Mouse (Mus musculus) kidney, embryonic 16.5 days (tissue): ENCODE results near the gene Lmod3. TPM values are rescaled to one million over a fixed set of nuclear protein-coding genes. Genes with fewer than 3 reads are reported as not detected.

Source experiments
- ATAC-seq: fragments of 200-750 bp; cut with Nextera tagmentation; 2 replicates; pipeline ENCODE4 v1.8.0; 2017; ENCODE audit warnings: moderate TSS enrichment; ENCODE audit not compliant: low FRiP score, low TSS enrichment
- H3K27ac ChIP-seq: fragments of 300-500 bp; sonication (generic); 2 replicates; pipeline ENCODE4 v1.5.1; 2014; ENCODE audit warnings: low read length
- H3K27me3 ChIP-seq: fragments of 300-500 bp; sonication (generic); 2 replicates; pipeline ENCODE4 v1.6.1; 2014; ENCODE audit warnings: low read length, control low read depth, mixed read lengths; ENCODE audit not compliant: insufficient read depth
- H3K36me3 ChIP-seq: fragments of 300-500 bp; sonication (generic); 2 replicates; pipeline ENCODE4 v1.6.1; 2014; ENCODE audit warnings: low read length, control low read depth, mixed read lengths; ENCODE audit not compliant: insufficient read depth
- H3K4me1 ChIP-seq: fragments of 300-500 bp; sonication (generic); 2 replicates; pipeline ENCODE4 v1.6.1; 2014; ENCODE audit warnings: low read length, control low read depth, mixed read lengths; ENCODE audit not compliant: insufficient read depth
- H3K4me2 ChIP-seq: fragments of 300-500 bp; sonication (generic); replicated peaks from 2 replicates; pipeline ENCODE4 v1.6.1; 2014; ENCODE audit warnings: low read depth, low read length
- H3K4me3 ChIP-seq: fragments of 300-500 bp; sonication (generic); 2 replicates; pipeline ENCODE4 v1.5.1; 2014; ENCODE audit warnings: mild to moderate bottlenecking, low read length
- H3K9ac ChIP-seq: fragments of 300-500 bp; sonication (generic); replicated peaks from 2 replicates; pipeline ENCODE4 v1.6.1; 2014; ENCODE audit warnings: low read length
- H3K9me3 ChIP-seq: fragments of 300-500 bp; sonication (generic); 2 replicates; pipeline ENCODE4 v1.6.1; 2016; ENCODE audit warnings: low read length, control low read depth
- WGBS: fragments of 180-500 bp; shearing (Covaris S2); extraction: QIAGEN DNeasy Blood & Tissue Kit; methylation state at CpG from one replicate; pipeline ENCODE4 v1.1.7; 2014; 5-methylcytosine and 5-hydroxymethylcytosine counted together
- polyA plus RNA-seq: library from polyadenylated mRNA; unstranded; fragments of >200 nt; fragmentation: Nextera tagmentation; extraction: Ambion mirVana; gene quantifications from 2 replicates; pipeline ENCODE4 v1.2.1, GENCODE M21; 2015

The Lmod3 gene
- polyA plus RNA-seq, 1 experiment from 2014 or later, result 0.52 TPM

- no peak overlapping the region for H3K4me3 ChIP-seq
- H3K36me3 ChIP-seq, result no peaks in the 10 kb centered on the region
- H3K9me3 ChIP-seq, result no peaks in the 10 kb centered on the region
- 0 out of 2 replicates have a peak, but pooled peaks cover 5% of the 10 kb centered on the region for H3K27me3 ChIP-seq
- WGBS, result 51% methylated on average over 5 of the region's 5 CpGs
- H3K9ac ChIP-seq, result no peak overlapping the region
- no peak for ATAC-seq
- H3K27ac ChIP-seq, result no peak overlapping the region
- no peak overlapping the region for H3K4me2 ChIP-seq
- H3K4me1 ChIP-seq, result peaks cover 14% of the 10 kb centered on the region
Observed at GRCm38 (mm10) chr6:97276890-97277497, 24.4 kb upstream of the Lmod3 start.

- Histone ChIP-seq H3K4me1 (peaks cover 14% of the 10 kb centered on the region), H3K9ac (no peak overlapping the region), H3K9me3 (no peaks in the 10 kb centered on the region), H3K27ac (no peak overlapping the region), H3K4me2 (no peak overlapping the region), H3K27me3 (0 out of 2 replicates have a peak, but pooled peaks cover 5% of the 10 kb centered on the region), H3K4me3 (no peak overlapping the region), H3K36me3 (no peaks in the 10 kb centered on the region)
- ATAC-seq, result no peak
- 46% methylated on average over 3 of the region's 4 CpGs for WGBS
Observed at GRCm38 (mm10) chr6:97276366-97276765, 23.8 kb upstream of the Lmod3 start.

- H3K27ac ChIP-seq, result no peak overlapping the region
- no peak for ATAC-seq
- 0 out of 2 replicates have a peak, but pooled peaks cover 5% of the 10 kb centered on the region for H3K27me3 ChIP-seq
- WGBS, result 41% methylated on average over 4 of the region's 4 CpGs
- no peak overlapping the region for H3K9ac ChIP-seq
- H3K36me3 ChIP-seq, result no peaks in the 10 kb centered on the region
- no peak overlapping the region for H3K4me3 ChIP-seq
- peaks cover 14% of the 10 kb centered on the region for H3K4me1 ChIP-seq
- no peaks in the 10 kb centered on the region for H3K9me3 ChIP-seq
- H3K4me2 ChIP-seq, result no peak overlapping the region
Observed at GRCm38 (mm10) chr6:97275760-97276159, 23.2 kb upstream of the Lmod3 start.

DNA sequence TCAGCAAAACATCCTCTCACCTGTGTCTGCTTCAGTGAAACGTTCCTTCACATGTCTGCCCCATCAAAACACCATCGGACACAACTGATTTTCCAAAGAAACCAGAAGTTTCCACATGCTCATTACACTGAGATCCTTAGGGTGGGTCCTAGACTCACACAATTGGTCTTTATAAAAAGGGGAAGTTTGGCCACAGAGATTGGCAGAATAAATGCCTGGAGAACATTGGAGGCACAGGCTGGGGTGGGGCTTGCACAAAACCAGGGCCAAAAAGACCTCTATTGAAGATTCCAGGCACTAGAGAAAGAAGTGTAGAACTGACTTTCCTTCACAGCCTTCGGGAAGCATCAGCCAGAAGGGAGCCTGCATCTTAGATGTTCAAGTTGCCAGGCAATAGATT lies 21.2 kb upstream of the Lmod3 start:
- Histone ChIP-seq H3K4me2 (no peak overlapping the region), H3K9me3 (no peaks in the 10 kb centered on the region), H3K27me3 (0 out of 2 replicates have a peak, but pooled peaks cover 5% of the 10 kb centered on the region), H3K9ac (no peak overlapping the region), H3K36me3 (no peaks in the 10 kb centered on the region), H3K27ac (no peak overlapping the region), H3K4me3 (no peak overlapping the region), H3K4me1 (peaks cover 13% of the 10 kb centered on the region)
- ATAC-seq, result no peak
- 92% methylated on average over 3 of the region's 3 CpGs for WGBS

DNA sequence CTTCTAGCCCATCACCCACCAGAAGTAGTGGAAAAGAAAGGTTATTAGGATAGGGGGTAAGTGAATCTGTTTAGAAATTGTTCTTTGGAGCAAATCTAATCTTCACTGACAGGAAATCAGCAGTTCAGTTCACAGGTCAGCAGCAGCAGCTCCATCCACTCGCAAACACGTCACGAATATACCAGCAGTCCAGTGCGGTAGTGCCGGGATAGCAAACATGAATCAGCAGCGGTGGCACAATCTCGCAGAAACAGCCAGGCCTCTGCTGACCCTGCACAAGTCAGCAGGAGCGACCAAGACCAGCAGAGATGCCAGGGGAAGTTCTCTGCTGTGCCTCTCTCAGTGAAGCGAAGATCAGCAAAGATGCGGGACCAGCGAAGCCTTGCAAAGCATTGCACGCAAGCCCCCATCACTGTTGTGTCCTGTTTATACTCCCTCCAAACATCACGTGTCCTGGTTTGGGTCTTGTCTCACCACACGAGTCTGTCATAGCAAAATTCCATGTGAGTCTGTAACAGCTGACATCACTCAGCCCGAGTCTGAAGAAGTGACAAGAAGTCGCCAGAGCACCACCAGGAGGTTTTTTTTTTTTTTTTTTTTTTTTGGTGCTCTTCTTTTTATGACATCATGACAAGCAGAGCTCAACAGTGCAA lies 20.6 kb upstream of the Lmod3 start:
- no peak overlapping the region for H3K9ac ChIP-seq
- ATAC-seq, result no peak
- 78% methylated on average over 16 of the region's 16 CpGs for WGBS
- no peak overlapping the region for H3K4me2 ChIP-seq
- H3K27ac ChIP-seq, result no peak overlapping the region
- 0 out of 2 replicates have a peak, but pooled peaks cover 5% of the 10 kb centered on the region for H3K27me3 ChIP-seq
- no peaks in the 10 kb centered on the region for H3K9me3 ChIP-seq
- H3K4me3 ChIP-seq, result no peak overlapping the region
- peaks cover 7% of the 10 kb centered on the region for H3K4me1 ChIP-seq
- no peaks in the 10 kb centered on the region for H3K36me3 ChIP-seq

- ATAC-seq, result no peak
- no peak overlapping the region for H3K4me3 ChIP-seq
- 0 out of 2 replicates have a peak, but pooled peaks cover 5% of the 10 kb centered on the region for H3K27me3 ChIP-seq
- H3K4me2 ChIP-seq, result no peak overlapping the region
- H3K9ac ChIP-seq, result no peak overlapping the region
- H3K9me3 ChIP-seq, result no peaks in the 10 kb centered on the region
- H3K36me3 ChIP-seq, result no peaks in the 10 kb centered on the region
- 80% methylated on average over 2 of the region's 2 CpGs for WGBS
- no peak overlapping the region for H3K27ac ChIP-seq
- 0 out of 2 replicates have a peak, but pooled peaks cover 4% of the 10 kb centered on the region for H3K4me1 ChIP-seq
Observed at GRCm38 (mm10) chr6:97272349-97272748, 19.8 kb upstream of the Lmod3 start.

DNA sequence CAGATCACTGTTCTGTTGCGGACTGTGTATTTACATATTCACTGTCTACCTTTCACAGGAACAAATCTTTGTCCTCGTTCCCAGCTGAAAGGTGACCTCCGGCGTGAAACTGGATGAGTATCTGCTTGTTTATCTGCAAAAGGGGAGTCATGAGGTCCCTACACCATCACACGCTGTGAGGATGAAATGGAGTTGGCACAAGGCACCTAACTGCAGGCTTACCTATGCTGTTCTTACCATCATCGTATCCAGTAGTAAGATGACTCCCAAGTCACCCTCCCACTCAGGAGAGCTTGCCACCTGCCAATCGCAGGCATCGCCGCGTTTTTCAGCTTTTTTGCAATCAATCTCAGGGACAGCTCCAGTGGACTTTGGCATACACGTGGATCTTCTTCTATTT lies 17.0 kb upstream of the Lmod3 start:
- Histone ChIP-seq H3K4me3 (no peak overlapping the region), H3K4me2 (no peak overlapping the region), H3K9me3 (no peaks in the 10 kb centered on the region), H3K27ac (no peak overlapping the region), H3K9ac (no peak overlapping the region), H3K27me3 (no peaks in the 10 kb centered on the region), H3K4me1 (no peaks in the 10 kb centered on the region), H3K36me3 (no peaks in the 10 kb centered on the region)
- WGBS, result 72% methylated on average over 11 of the region's 11 CpGs
- no peak for ATAC-seq

GRCm38 (mm10) chr6:97267132-97267531 lies 14.6 kb upstream of the Lmod3 start:
- Histone ChIP-seq H3K4me1 (no peaks in the 10 kb centered on the region), H3K27me3 (no peaks in the 10 kb centered on the region), H3K27ac (no peak overlapping the region), H3K9me3 (no peaks in the 10 kb centered on the region), H3K4me2 (no peak overlapping the region), H3K36me3 (no peaks in the 10 kb centered on the region), H3K4me3 (no peak overlapping the region), H3K9ac (no peak overlapping the region)
- ATAC-seq, result no peak
- 72% methylated on average over 2 of the region's 2 CpGs for WGBS

- Histone ChIP-seq H3K4me2 (no peak overlapping the region), H3K36me3 (no peaks in the 10 kb centered on the region), H3K27ac (no peak overlapping the region), H3K9me3 (no peaks in the 10 kb centered on the region), H3K27me3 (no peaks in the 10 kb centered on the region), H3K9ac (no peak overlapping the region), H3K4me1 (no peaks in the 10 kb centered on the region), H3K4me3 (no peak overlapping the region)
- 55% methylated on average over 4 of the region's 4 CpGs for WGBS
- ATAC-seq, result no peak
Observed at GRCm38 (mm10) chr6:97266661-97267060, 14.1 kb upstream of the Lmod3 start.

DNA sequence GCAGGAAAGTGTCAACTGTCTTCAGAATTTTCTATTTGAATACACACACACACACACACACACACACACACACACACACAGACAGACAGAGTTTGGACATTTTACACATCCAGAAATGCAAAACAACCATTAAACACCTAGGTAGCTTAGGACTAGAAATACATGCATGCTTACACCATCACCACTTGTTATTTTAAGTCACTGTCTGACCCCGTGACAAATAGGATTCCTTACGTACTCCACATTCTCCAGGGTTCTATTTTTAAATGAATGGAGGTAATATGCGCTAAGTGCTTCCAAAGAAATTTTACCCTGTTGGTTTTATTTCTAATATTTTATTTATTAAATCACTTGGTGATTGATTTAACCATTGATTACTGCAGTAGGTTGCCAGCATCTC lies 13.1 kb upstream of the Lmod3 start:
- Histone ChIP-seq H3K9ac (no peak overlapping the region), H3K4me2 (no peak overlapping the region), H3K4me3 (no peak overlapping the region), H3K36me3 (no peaks in the 10 kb centered on the region), H3K9me3 (no peaks in the 10 kb centered on the region), H3K27me3 (no peaks in the 10 kb centered on the region), H3K4me1 (no peaks in the 10 kb centered on the region), H3K27ac (no peak overlapping the region)
- 65% methylated on average over 3 of the region's 3 CpGs for WGBS
- ATAC-seq, result no peak
